Mouse (Mus musculus) neural tube, embryonic 12.5 days (tissue): ENCODE data around the gene Isy1. TPM values are rescaled to one million over a fixed set of nuclear protein-coding genes. Genes with fewer than 3 reads are reported as not detected.

Source experiments
- polyA plus RNA-seq: library from polyadenylated mRNA; unstranded; fragments of >200 nt; fragmentation: Nextera tagmentation; extraction: Ambion mirVana; gene quantifications from 2 replicates; pipeline ENCODE4 v1.2.1, GENCODE M21; 2016

Isy1 gene
- polyA plus RNA-seq, 1 experiment from 2014 or later, result 43.9 TPM

Other genes starting within 250 kb of the Isy1 start
- 3.1 and 4.1 TPM in 2 replicates for gene Prokr1, start 248.1 kb downstream of the Isy1 start, polyA plus RNA-seq
- 12.3 and 13.0 TPM in 2 replicates for gene Aplf, start 166.6 kb downstream of the Isy1 start, polyA plus RNA-seq
- gene Efcc1, start 107.9 kb downstream of the Isy1 start, polyA plus RNA-seq, result 8.7 and 9.3 TPM in 2 replicates
- gene Gp9, start 60.7 kb downstream of the Isy1 start, polyA plus RNA-seq, result 1.6 and 2.8 TPM in 2 replicates
- 9.2 and 10.8 TPM in 2 replicates for gene Rab43, start 26.6 kb downstream of the Isy1 start, polyA plus RNA-seq
- gene Gm45140, start 3.0 kb downstream of the Isy1 start, polyA plus RNA-seq, result 6.2 and 6.7 TPM in 2 replicates
- gene Cnbp, start 12.3 kb upstream of the Isy1 start, polyA plus RNA-seq, result 795 and 826 TPM in 2 replicates
- gene Copg1, start 49.0 kb upstream of the Isy1 start, polyA plus RNA-seq, result 156 and 161 TPM in 2 replicates
- 34.4 and 41.1 TPM in 2 replicates for gene Hmces, start 75.1 kb upstream of the Isy1 start, polyA plus RNA-seq
- gene H1fx, start 142.8 kb upstream of the Isy1 start, polyA plus RNA-seq, result 114 TPM in 2 replicates
- 231 and 251 TPM in 2 replicates for gene Rab7, start 206.5 kb upstream of the Isy1 start, polyA plus RNA-seq
- gene Rpn1, start 245.7 kb upstream of the Isy1 start, polyA plus RNA-seq, result 264 and 275 TPM in 2 replicates